Mouse (Mus musculus) embryonic fibroblast, embryonic 13.5 days (primary cell): ENCODE measurements around the gene Ticam1. TPM values are rescaled to one million over a fixed set of nuclear protein-coding genes. Genes with fewer than 3 reads are reported as not detected.
"Not testable (repeated sequence)": the region's sequence is repeated elsewhere in the genome, so short reads cannot be mapped to it uniquely, and the experiment has no call there.

Experiments used
- H3K27ac ChIP-seq: 2 replicates; pipeline ENCODE4 v1.5.1; 2012; ENCODE audit warnings: low read length, control low read depth, inconsistent platforms; ENCODE audit not compliant: insufficient read depth
- H3K4me1 ChIP-seq: 2 replicates; pipeline ENCODE4 v1.6.1; 2011; ENCODE audit warnings: low read length; ENCODE audit not compliant: control insufficient read depth, insufficient read depth
- H3K4me3 ChIP-seq: 2 replicates; pipeline ENCODE4 v1.5.1; 2011; ENCODE audit warnings: mild to moderate bottlenecking, control low read depth, low read length; ENCODE audit not compliant: insufficient read depth
- CTCF ChIP-seq: IDR thresholded peaks from 2 replicates; pipeline ENCODE4 v1.5.1; 2011; ENCODE audit warnings: mild to moderate bottlenecking, control low read depth, low read length, moderate library complexity, borderline replicate concordance; ENCODE audit not compliant: insufficient read depth
- POLR2A ChIP-seq: IDR thresholded peaks from 2 replicates; pipeline ENCODE4 v1.6.1; 2011; ENCODE audit warnings: low read depth, mild to moderate bottlenecking, control low read depth, low read length, moderate library complexity
- polyA plus RNA-seq: library from polyadenylated mRNA; stranded (reverse); fragments of >200 nt; gene quantifications from 2 replicates; pipeline ENCODE4 v1.2.4, GENCODE M21; 2011; ENCODE audit warnings: low read depth; ENCODE audit not compliant: missing spikeins, insufficient read length

The Ticam1 gene
- polyA plus RNA-seq, 1 experiment: 11.1 TPM

- no peak overlapping the region for H3K4me3 ChIP-seq
- peak overlapping the region; percentile 83 for H3K27ac ChIP-seq
- H3K4me1 ChIP-seq: peaks cover 8% of the 10 kb centered on the region; the same call in 1 of the 2 replicates
- TF ChIP-seq POLR2A: peak; percentile 19; the same call in 1 of the 2 replicates
- TF ChIP-seq CTCF: no peak
Observed at GRCm38 (mm10) chr17:56266271-56266670, 10.3 kb downstream of the Ticam1 start.

GRCm38 (mm10) chr17:56265869-56266268, 10.7 kb downstream of the Ticam1 start:
- H3K4me1 ChIP-seq: peaks cover 8% of the 10 kb centered on the region; the same call in 1 of the 2 replicates
- H3K4me3 ChIP-seq: no peak overlapping the region
- TF ChIP-seq POLR2A (no peak), CTCF (no peak)

DNA sequence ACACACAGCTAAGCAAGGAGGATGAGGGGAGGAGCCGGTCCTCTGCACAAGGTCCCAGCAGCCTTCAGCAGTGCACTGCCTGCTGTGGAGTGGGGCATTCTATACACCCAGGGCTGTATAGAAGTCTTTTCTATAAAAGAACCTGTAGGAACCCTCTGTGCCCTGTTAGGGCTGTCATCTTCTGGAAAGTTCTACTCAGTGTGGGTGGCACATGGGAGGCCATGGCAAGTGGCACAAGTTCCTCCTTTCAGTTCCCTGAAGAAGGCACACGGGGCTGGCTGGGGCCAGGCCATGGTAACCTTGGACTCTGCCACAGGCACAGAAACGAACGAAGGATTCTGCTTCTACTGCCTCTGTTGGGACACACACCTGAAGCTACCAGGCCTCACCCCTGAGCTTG, 11.6 kb downstream of the Ticam1 start:
- H3K4me3 ChIP-seq: no peak overlapping the region
- H3K4me1 ChIP-seq: peaks cover 12% of the 10 kb centered on the region
- no peak for TF ChIP-seq POLR2A
- no peak for TF ChIP-seq CTCF
- H3K27ac ChIP-seq: peak overlapping the region; percentile 7; the same call in 1 of the 2 replicates

More at GRCm38 (mm10) chr17:56265869-56266268, 10.7 kb downstream of the Ticam1 start:
- peak overlapping the region; percentile 83 for H3K27ac ChIP-seq

GRCm38 (mm10) chr17:56264020-56264419, 12.6 kb downstream of the Ticam1 start:
- peaks cover 12% of the 10 kb centered on the region for H3K4me1 ChIP-seq
- H3K27ac ChIP-seq: no peak overlapping the region
- TF ChIP-seq CTCF (peak; percentile 83; the same call in 1 of the 2 replicates), POLR2A (no peak)
- no peak overlapping the region for H3K4me3 ChIP-seq

GRCm38 (mm10) chr17:56262645-56263094, 13.9 kb downstream of the Ticam1 start:
- H3K27ac ChIP-seq: no peak overlapping the region
- H3K4me3 ChIP-seq: no peak overlapping the region
- TF ChIP-seq CTCF: no peak
- H3K4me1 ChIP-seq: peaks cover 12% of the 10 kb centered on the region

DNA sequence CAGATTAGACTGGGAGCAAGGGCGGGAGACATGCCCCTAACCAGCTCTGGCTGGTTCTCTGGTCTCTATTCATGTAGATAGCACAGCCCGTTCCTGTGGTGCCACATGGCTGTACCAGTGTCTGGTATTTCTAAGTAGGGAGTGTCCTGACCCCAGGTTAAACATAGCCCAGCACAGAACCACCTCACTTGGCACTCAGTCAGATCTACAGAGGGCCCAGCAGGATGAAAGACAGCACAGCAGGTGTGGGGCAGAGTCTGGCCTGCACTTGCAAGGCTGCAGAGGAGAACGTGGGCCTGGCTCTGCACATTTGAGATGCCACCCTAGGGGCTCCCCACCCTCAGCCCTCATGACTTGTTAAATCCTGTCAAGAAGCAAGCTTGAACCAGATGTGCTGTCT, 15.4 kb downstream of the Ticam1 start:
- TF ChIP-seq POLR2A: no peak
- TF ChIP-seq CTCF: no peak
- Histone ChIP-seq H3K4me3 (no peak overlapping the region), H3K4me1 (peaks cover 8% of the 10 kb centered on the region), H3K27ac (no peak overlapping the region)

DNA sequence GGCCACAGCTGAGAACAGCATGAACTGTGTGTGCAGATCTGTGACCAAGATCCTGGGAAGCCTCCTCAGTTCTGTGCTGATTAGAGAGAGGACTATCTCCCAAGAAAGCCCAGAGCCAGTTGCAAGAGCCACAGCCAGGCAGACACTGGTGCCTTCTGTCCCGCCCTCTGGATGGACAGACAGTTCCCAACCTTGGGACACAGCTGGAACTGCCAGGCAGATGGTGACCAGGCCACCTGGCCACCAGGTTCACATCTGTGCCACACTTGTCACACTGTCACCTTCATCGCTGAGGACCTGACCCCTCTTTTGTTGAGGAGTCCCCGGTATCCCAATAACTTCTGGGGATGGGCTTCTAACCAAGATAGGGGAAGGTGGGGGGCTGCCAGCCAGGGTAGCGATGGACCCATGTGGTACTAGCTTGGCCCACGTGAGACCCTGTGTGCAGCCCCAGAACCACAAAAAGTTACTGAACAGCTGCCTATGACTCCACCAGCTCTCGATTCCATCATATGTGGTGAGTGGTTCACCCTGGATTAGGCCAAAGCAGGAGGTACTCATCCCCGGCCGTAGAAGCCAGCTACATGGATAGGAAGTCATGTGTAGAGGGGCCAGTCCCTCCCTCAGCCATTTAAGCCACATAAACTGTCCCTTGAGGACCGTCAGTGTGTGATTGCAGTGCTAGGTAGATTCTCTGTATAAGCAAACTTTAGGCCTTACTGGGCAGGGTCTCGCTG, 17.1 kb downstream of the Ticam1 start:
- TF ChIP-seq POLR2A (no peak), CTCF (no peak)
- Histone ChIP-seq H3K4me1 (peaks cover 5% of the 10 kb centered on the region; the same call in 1 of the 2 replicates), H3K4me3 (no peak overlapping the region), H3K27ac (no peak overlapping the region)

GRCm38 (mm10) chr17:56258812-56259211, 17.8 kb downstream of the Ticam1 start:
- H3K27ac ChIP-seq, H3K4me1 ChIP-seq, H3K4me3 ChIP-seq: not testable (repeated sequence)

DNA sequence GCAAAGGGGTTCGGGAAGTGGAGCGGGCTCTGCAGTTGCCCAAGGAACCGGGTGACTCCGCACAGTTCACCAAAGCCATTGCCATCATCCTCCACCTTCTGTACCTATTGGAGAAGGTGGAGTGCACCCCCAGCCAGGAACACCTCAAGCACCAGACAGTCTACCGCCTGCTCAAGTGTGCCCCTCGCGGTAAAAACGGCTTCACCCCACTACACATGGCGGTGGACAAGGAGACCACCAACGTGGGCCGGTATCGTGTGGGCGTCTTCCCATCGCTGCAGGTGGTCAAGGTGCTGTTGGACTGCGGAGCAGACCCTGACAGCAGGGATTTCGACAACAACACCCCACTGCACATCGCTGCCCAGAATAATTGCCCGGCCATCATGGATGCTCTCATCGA, 18.3 kb downstream of the Ticam1 start:
- H3K4me1 ChIP-seq, H3K4me3 ChIP-seq: not testable (repeated sequence)

DNA sequence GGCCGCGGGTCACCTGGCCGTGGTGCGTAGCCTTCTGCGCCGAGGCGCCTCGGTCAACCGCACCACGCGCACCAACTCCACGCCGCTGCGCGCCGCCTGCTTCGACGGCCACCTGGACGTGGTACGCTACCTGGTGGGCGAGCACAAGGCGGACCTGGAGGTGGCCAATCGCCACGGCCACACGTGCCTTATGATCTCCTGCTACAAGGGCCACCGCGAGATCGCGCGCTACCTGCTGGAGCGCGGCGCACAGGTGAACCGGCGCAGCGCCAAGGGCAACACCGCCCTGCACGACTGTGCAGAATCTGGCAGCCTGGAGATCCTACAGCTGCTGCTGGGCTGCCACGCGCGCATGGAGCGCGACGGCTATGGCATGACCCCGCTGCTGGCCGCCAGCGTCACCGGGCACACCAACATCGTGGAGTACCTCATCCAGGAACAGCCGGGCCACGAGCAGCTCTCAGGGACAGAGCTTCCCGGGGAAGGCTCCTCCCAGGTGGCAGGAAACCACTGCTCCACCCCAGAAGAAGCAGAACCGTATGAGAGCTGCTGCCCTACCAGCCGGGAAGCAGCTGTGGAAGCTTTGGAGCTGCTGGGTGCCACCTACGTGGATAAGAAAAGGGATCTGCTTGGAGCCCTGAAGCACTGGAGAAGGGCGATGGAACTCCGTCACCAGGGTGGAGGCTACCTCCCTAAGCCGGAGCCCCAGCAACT, 19.2 kb downstream of the Ticam1 start:
- H3K27ac ChIP-seq: no peak overlapping the region
- peaks cover 5% of the 10 kb centered on the region; the same call in 1 of the 2 replicates for H3K4me1 ChIP-seq
- TF ChIP-seq CTCF (no peak), POLR2A (no peak)

More for the DNA sequence above, 18.3 kb downstream of the Ticam1 start:
- H3K27ac ChIP-seq: not testable (repeated sequence)

More for the DNA sequence above, 19.2 kb downstream of the Ticam1 start:
- peak overlapping the region; percentile 66 for H3K4me3 ChIP-seq
